Mouse (Mus musculus): ENCODE data around the gene Car12. TPM values are rescaled to one million over a fixed set of nuclear protein-coding genes. Genes with fewer than 3 reads are reported as not detected.

Car12 gene
- total RNA-seq, 2 experiments from 2014 or later: 11.8 to 15.0 TPM

Other genes with a start within 250 kb of the Car12 start
- under 1 TPM; 0.34 TPM for gene Fbxl22, start 199.1 kb upstream of the Car12 start, total RNA-seq (2021)
- 10 to 100 TPM; 30.5 to 30.8 TPM for gene Usp3, start 120.5 kb upstream of the Car12 start, total RNA-seq (2021)
- gene Aph1b, start 81.8 kb downstream of the Car12 start, total RNA-seq (2021): 10 to 100 TPM; 20.2 to 21.5 TPM
- gene Gm10647, start 83.4 kb downstream of the Car12 start, total RNA-seq (2021): under 1 TPM; 0.28 to 0.41 TPM
- 1 to 10 TPM; 6.8 to 7.0 TPM for gene Aph1c, start 121.0 kb downstream of the Car12 start, total RNA-seq (2021)
- 10 to 100 TPM; 27.2 to 31.0 TPM for gene Rab8b, start 206.0 kb downstream of the Car12 start, total RNA-seq (2021)
- 10 to 100 TPM; 34.0 to 34.9 TPM for gene Rps27l, start 232.4 kb downstream of the Car12 start, total RNA-seq (2021)

Measured in left cerebral cortex, postnatal 25 days (tissue).